Mouse (Mus musculus) layer of hippocampus, postnatal 10 days (tissue): ENCODE results near the gene Slc4a3. TPM values are rescaled to one million over a fixed set of nuclear protein-coding genes. Genes with fewer than 3 reads are reported as not detected.

ENCODE experiments used
- DNase-seq, 2 experiments: peaks; one replicate each; pipeline ENCODE4 v3.0.0; 2021; ENCODE audit warnings: low spot score in 2 of 2
- total RNA-seq, 2 experiments: library from RNA; stranded (reverse); gene quantifications; 2 replicates each; pipeline ENCODE4 v1.2.3; 2021

Gene Slc4a3
- total RNA-seq, 2 experiments from 2014 or later = 148 to 159 TPM

- DNase-seq = peak; percentile 97 to 98
These were observed 13.3 kb downstream of the Slc4a3 start for GRCm38 (mm10) chr1:75559212-75559925.

GRCm38 (mm10) chr1:75560206-75560913 is 14.3 kb downstream of the Slc4a3 start:
- no peak for DNase-seq

- DNase-seq = peak in 1 of 2 experiments; percentile 49
These were observed 15.3 kb downstream of the Slc4a3 start for GRCm38 (mm10) chr1:75561221-75561897.

GRCm38 (mm10) chr1:75561898-75562238 is 15.8 kb downstream of the Slc4a3 start:
- DNase-seq = peak; percentile 63 to 65

GRCm38 (mm10) chr1:75564102-75564501 is 18.0 kb downstream of the Slc4a3 start:
- no peak for DNase-seq

- no peak for DNase-seq
These were observed 18.9 kb downstream of the Slc4a3 start for GRCm38 (mm10) chr1:75564916-75565315.

- no peak for DNase-seq
These were observed 19.6 kb downstream of the Slc4a3 start for GRCm38 (mm10) chr1:75565616-75566015.

GRCm38 (mm10) chr1:75570403-75570802 is 24.3 kb downstream of the Slc4a3 start:
- no peak for DNase-seq

GRCm38 (mm10) chr1:75572776-75573175 is 26.7 kb downstream of the Slc4a3 start:
- no peak for DNase-seq

- no peak for DNase-seq
These were observed 27.6 kb downstream of the Slc4a3 start for GRCm38 (mm10) chr1:75573715-75574114.

- DNase-seq = no peak
These were observed 28.6 kb downstream of the Slc4a3 start for GRCm38 (mm10) chr1:75574476-75575310.

- no peak for DNase-seq
These were observed 36.0 kb downstream of the Slc4a3 start for GRCm38 (mm10) chr1:75581936-75582624.

- no peak for DNase-seq
These were observed 36.5 kb downstream of the Slc4a3 start for GRCm38 (mm10) chr1:75582625-75582956.

GRCm38 (mm10) chr1:75583034-75583433 is 37.0 kb downstream of the Slc4a3 start:
- DNase-seq = no peak

GRCm38 (mm10) chr1:75586791-75587190 is 40.7 kb downstream of the Slc4a3 start:
- DNase-seq = no peak

- DNase-seq = no peak
These were observed 42.0 kb downstream of the Slc4a3 start for GRCm38 (mm10) chr1:75587738-75588719.

GRCm38 (mm10) chr1:75588874-75589273 is 42.8 kb downstream of the Slc4a3 start:
- no peak for DNase-seq

- DNase-seq = no peak
These were observed 43.9 kb downstream of the Slc4a3 start for GRCm38 (mm10) chr1:75589983-75590382.

GRCm38 (mm10) chr1:75593956-75594355 is 47.9 kb downstream of the Slc4a3 start:
- DNase-seq = no peak

GRCm38 (mm10) chr1:75594836-75595235 is 48.8 kb downstream of the Slc4a3 start:
- DNase-seq = no peak
